Mouse (Mus musculus) midbrain, embryonic 16.5 days (tissue): Measurements from ENCODE around the gene Gm732. TPM values are rescaled to one million over a fixed set of nuclear protein-coding genes. Genes with fewer than 3 reads are reported as not detected.

Source experiments
- ATAC-seq: fragments of 200-750 bp; cut with Nextera tagmentation; 2 replicates; pipeline ENCODE4 v1.8.0; 2017; ENCODE audit warnings: moderate TSS enrichment
- H3K27ac ChIP-seq: fragments of 300-500 bp; sonication (generic); 2 replicates; pipeline ENCODE4 v1.5.1; 2014; ENCODE audit warnings: mild to moderate bottlenecking, low read length, mixed read lengths
- H3K27me3 ChIP-seq: fragments of 300-500 bp; sonication (generic); 2 replicates; pipeline ENCODE4 v1.6.1; 2014; ENCODE audit warnings: low read depth, low read length, mixed read lengths; ENCODE audit not compliant: control insufficient read depth, insufficient read depth
- H3K36me3 ChIP-seq: fragments of 300-500 bp; sonication (generic); 2 replicates; pipeline ENCODE4 v1.6.1; 2014; ENCODE audit warnings: mild to moderate bottlenecking, low read length, moderate library complexity, mixed read lengths; ENCODE audit not compliant: control insufficient read depth, insufficient read depth
- H3K4me1 ChIP-seq: fragments of 300-500 bp; sonication (generic); 2 replicates; pipeline ENCODE4 v1.6.1; 2014; ENCODE audit warnings: mild to moderate bottlenecking, low read length, mixed read lengths; ENCODE audit not compliant: control insufficient read depth, insufficient read depth
- H3K4me2 ChIP-seq: fragments of 300-500 bp; sonication (generic); 2 replicates; pipeline ENCODE4 v1.6.1; 2014; ENCODE audit warnings: mild to moderate bottlenecking, low read length, mixed read lengths
- H3K4me3 ChIP-seq: fragments of 300-500 bp; sonication (generic); 2 replicates; pipeline ENCODE4 v1.5.1; 2014; ENCODE audit warnings: low read depth, mild to moderate bottlenecking, low read length, moderate library complexity, mixed read lengths
- H3K9ac ChIP-seq: fragments of 300-500 bp; sonication (generic); 2 replicates; pipeline ENCODE4 v1.6.1; 2014; ENCODE audit warnings: low read depth, low read length, mixed read lengths
- H3K9me3 ChIP-seq: fragments of 300-500 bp; sonication (generic); replicated peaks from 2 replicates; pipeline ENCODE4 v1.6.1; 2014; ENCODE audit warnings: mild to moderate bottlenecking, low read length, mixed read lengths; ENCODE audit not compliant: control insufficient read depth, poor library complexity, severe bottlenecking
- WGBS: fragments of 180-500 bp; shearing (Covaris S2); extraction: QIAGEN DNeasy Blood & Tissue Kit; methylation state at CpG from one replicate; pipeline ENCODE4 v1.1.7; 2014; 5-methylcytosine and 5-hydroxymethylcytosine counted together
- polyA plus RNA-seq: library from polyadenylated mRNA; unstranded; fragments of >200 nt; fragmentation: Nextera tagmentation; extraction: Ambion mirVana; gene quantifications from 2 replicates; pipeline ENCODE4 v1.2.1, GENCODE M21; 2015

Gm732 gene
- not detected in 2 replicates for polyA plus RNA-seq

- H3K4me2 ChIP-seq = no peak within 1 kb of the TSS
- H3K4me3 ChIP-seq = no peak within 1 kb of the TSS
- ATAC-seq = no peak
- no peaks in the 10 kb centered on the region for H3K4me1 ChIP-seq
- H3K27me3 ChIP-seq = no peaks in the 10 kb centered on the region
- no peak within 1 kb of the TSS for H3K9ac ChIP-seq
- no peak within 1 kb of the TSS for H3K27ac ChIP-seq
- no peaks in the 10 kb centered on the region for H3K9me3 ChIP-seq
- H3K36me3 ChIP-seq = no peaks in the 10 kb centered on the region
- 72% methylated on average over 1 of the region's 1 CpGs for whole genome bisulfite sequencing
Measured at GRCm38 (mm10) chrX:107948365-107948764, at the start of gene Gm732. Gm732 (minus strand) TSS chrX:107948465.

Other genes with a start within 250 kb of the Gm732 start
- gene Tent5d, start 155.9 kb downstream of the Gm732 start, polyA plus RNA-seq = not detected in 2 replicates
- 23.0 and 23.5 TPM in 2 replicates for gene 2610002M06Rik, start 132.1 kb downstream of the Gm732 start, polyA plus RNA-seq